Mouse (Mus musculus) heart, embryonic 11.5 days (tissue): Measurements from ENCODE around the gene Abcg3. TPM values are rescaled to one million over a fixed set of nuclear protein-coding genes. Genes with fewer than 3 reads are reported as not detected.
"Not testable (repeated sequence)": the region's sequence is repeated elsewhere in the genome, so short reads cannot be mapped to it uniquely, and the experiment has no call there.

Experiments
- ATAC-seq: fragments of 200-750 bp; cut with Nextera tagmentation; replicated peaks from 2 replicates; pipeline ENCODE4 v1.8.0; 2017; ENCODE audit warnings: moderate library complexity; ENCODE audit not compliant: insufficient number of reproducible peaks, low FRiP score, low TSS enrichment
- H3K27ac ChIP-seq: fragments of 300-500 bp; sonication (generic); 2 replicates; pipeline ENCODE4 v1.5.1; 2014; ENCODE audit warnings: mild to moderate bottlenecking, low read depth, low read length
- H3K27me3 ChIP-seq: fragments of 300-500 bp; sonication (generic); 2 replicates; pipeline ENCODE4 v1.6.1; 2014; ENCODE audit warnings: mild to moderate bottlenecking, low read length, mixed read lengths; ENCODE audit not compliant: control insufficient read depth, insufficient read depth
- H3K36me3 ChIP-seq: fragments of 300-500 bp; sonication (generic); 2 replicates; pipeline ENCODE4 v1.6.1; 2014; ENCODE audit warnings: mild to moderate bottlenecking, low read length, moderate library complexity, mixed read lengths; ENCODE audit not compliant: control insufficient read depth, insufficient read depth
- H3K4me1 ChIP-seq: fragments of 300-500 bp; sonication (generic); 2 replicates; pipeline ENCODE4 v1.6.1; 2014; ENCODE audit warnings: low read length; ENCODE audit not compliant: control insufficient read depth, insufficient read depth
- H3K4me2 ChIP-seq: fragments of 300-500 bp; sonication (generic); 2 replicates; pipeline ENCODE4 v1.6.1; 2014; ENCODE audit warnings: mild to moderate bottlenecking, moderate library complexity
- H3K4me3 ChIP-seq: fragments of 300-500 bp; sonication (generic); 2 replicates; pipeline ENCODE4 v1.5.1; 2014; ENCODE audit warnings: low read depth, low read length
- H3K9ac ChIP-seq: fragments of 300-500 bp; sonication (generic); 2 replicates; pipeline ENCODE4 v1.6.1; 2014; ENCODE audit warnings: mild to moderate bottlenecking, low read depth, low read length, moderate library complexity
- H3K9me3 ChIP-seq: fragments of 300-500 bp; sonication (generic); replicated peaks from 2 replicates; pipeline ENCODE4 v1.6.1; 2016; ENCODE audit warnings: low read length; ENCODE audit not compliant: control insufficient read depth
- WGBS: fragments of 180-500 bp; shearing (Covaris S2); extraction: QIAGEN DNeasy Blood & Tissue Kit; methylation state at CpG from one replicate; pipeline ENCODE4 v1.1.7; 2014; ENCODE audit not compliant: insufficient replicate concordance; 5-methylcytosine and 5-hydroxymethylcytosine counted together
- polyA plus RNA-seq: library from polyadenylated mRNA; unstranded; fragments of >200 nt; fragmentation: Nextera tagmentation; extraction: Ambion mirVana; gene quantifications from 2 replicates; pipeline ENCODE4 v1.2.1, GENCODE M21; 2014

Abcg3 gene
- polyA plus RNA-seq, 1 experiment from 2014 or later: 0.59 TPM

GRCm38 (mm10) chr5:104955208-104955607 lies 27.3 kb downstream of the Abcg3 start:
- Histone ChIP-seq H3K27me3 (no peaks in the 10 kb centered on the region), H3K9ac (no peak overlapping the region), H3K4me2 (no peak overlapping the region), H3K36me3 (no peaks in the 10 kb centered on the region; the same call in 1 of the 2 replicates), H3K27ac (no peak overlapping the region), H3K9me3 (no peaks in the 10 kb centered on the region), H3K4me3 (no peak overlapping the region), H3K4me1 (no peaks in the 10 kb centered on the region)
- 79% methylated on average over 3 of the region's 3 CpGs for WGBS
- ATAC-seq: no peak

- no peak overlapping the region for H3K4me3 ChIP-seq
- WGBS: 57% methylated on average over 1 of the region's 1 CpGs
Observed at GRCm38 (mm10) chr5:104946951-104947350, 35.6 kb downstream of the Abcg3 start.

GRCm38 (mm10) chr5:104934148-104934547 lies 48.4 kb downstream of the Abcg3 start:
- Histone ChIP-seq H3K9ac (no peak overlapping the region), H3K4me3 (no peak overlapping the region), H3K9me3 (no peaks in the 10 kb centered on the region), H3K27me3 (no peaks in the 10 kb centered on the region), H3K27ac (no peak overlapping the region), H3K4me1 (no peaks in the 10 kb centered on the region), H3K36me3 (no peaks in the 10 kb centered on the region), H3K4me2 (no peak overlapping the region)
- 76% methylated on average over 7 of the region's 7 CpGs for WGBS
- ATAC-seq: no peak

More at GRCm38 (mm10) chr5:104946951-104947350, 35.6 kb downstream of the Abcg3 start:
- ATAC-seq: no peak
- Histone ChIP-seq H3K36me3 (no peaks in the 10 kb centered on the region; the same call in 1 of the 2 replicates), H3K4me1 (no peaks in the 10 kb centered on the region), H3K4me2 (no peak overlapping the region), H3K27ac (no peak overlapping the region), H3K9me3 (no peaks in the 10 kb centered on the region), H3K27me3 (no peaks in the 10 kb centered on the region), H3K9ac (no peak overlapping the region)

GRCm38 (mm10) chr5:104906556-104906955 lies 76.0 kb downstream of the Abcg3 start:
- not testable (repeated sequence) for H3K9me3 ChIP-seq, H3K36me3 ChIP-seq, H3K27me3 ChIP-seq, H3K9ac ChIP-seq, H3K4me2 ChIP-seq, H3K27ac ChIP-seq, ATAC-seq, H3K4me1 ChIP-seq, H3K4me3 ChIP-seq
- WGBS: 74% methylated on average over 5 of the region's 5 CpGs

Other genes starting within 250 kb of the Abcg3 start
- gene Zfp951, start 122.6 kb downstream of the Abcg3 start, polyA plus RNA-seq: 2.0 and 2.1 TPM in 2 replicates
- gene Gbp9, start 156.8 kb upstream of the Abcg3 start, polyA plus RNA-seq: 3.4 and 3.9 TPM in 2 replicates
- gene Gbp8, start 156.8 kb upstream of the Abcg3 start, polyA plus RNA-seq: 0.93 and 1.6 TPM in 2 replicates
- 4.4 and 7.6 TPM in 2 replicates for gene Gbp4, start 156.9 kb upstream of the Abcg3 start, polyA plus RNA-seq